ENCODE assay signal across 9 mouse cellular contexts in genomic region chr3:149519575-149519929, GRCm38 (mm10).
DNase-seq lines count a peak whose midpoint lies in the region; ATAC-seq and TF ChIP-seq lines count a peak whose summit lies in the region.
"Had no signal": no experiment of that assay in that cellular context is flagged by ENCODE, and none has a peak within 500 bp of the region (broad histone marks: within the 10 kb centered on the region; RNA-seq: fewer than 3 reads in every experiment).

No protein-coding gene starts in this region.

- H3K4me3 ChIP-seq in layer of hippocampus, adult 2 months = peak overlapping the region; percentile 57
- H3K4me3 ChIP-seq in embryonic facial prominence, embryonic 13.5 days = peak overlapping the region; percentile 44
- peak overlapping the region; percentile 33 for H3K4me3 ChIP-seq in intestine, embryonic 16.5 days (ENCODE audit: low read length)
- peak overlapping the region; percentile 45 for H3K4me3 ChIP-seq in neural tube, embryonic 13.5 days
- H3K4me3 ChIP-seq: liver, embryonic 15.5 days had no signal

- no peak for TF ChIP-seq CTCF in layer of hippocampus, adult 2 months (conservative IDR thresholded peaks at IDR 0.05)

- H3K9ac ChIP-seq in embryonic facial prominence, embryonic 13.5 days = peak overlapping the region; percentile 58
- H3K9ac ChIP-seq in intestine, embryonic 16.5 days (ENCODE audit: low read depth, low read length) = no peak overlapping the region
- H3K9ac ChIP-seq in neural tube, embryonic 13.5 days = peak overlapping the region; percentile 56
- H3K9ac ChIP-seq: liver, embryonic 15.5 days had no signal

- H3K27ac ChIP-seq in layer of hippocampus, adult 2 months = no peak overlapping the region
- no peak overlapping the region for H3K27ac ChIP-seq in embryonic facial prominence, embryonic 13.5 days
- no peak overlapping the region for H3K27ac ChIP-seq in intestine, embryonic 16.5 days (ENCODE audit: low read length)
- no peak overlapping the region for H3K27ac ChIP-seq in neural tube, embryonic 13.5 days (replicated peaks)
- H3K27ac ChIP-seq: liver, embryonic 15.5 days had no signal

- peaks cover 13% of the 10 kb centered on the region; the same call in 1 of the 2 replicates for H3K4me1 ChIP-seq in embryonic facial prominence, embryonic 13.5 days
- H3K4me1 ChIP-seq in intestine, embryonic 16.5 days (ENCODE audit: control insufficient read depth, insufficient read depth, low read length) = no peaks in the 10 kb centered on the region
- peaks cover 19% of the 10 kb centered on the region for H3K4me1 ChIP-seq in neural tube, embryonic 13.5 days (replicated peaks)
- H3K4me1 ChIP-seq: liver, embryonic 15.5 days had no signal

- no peaks in the 10 kb centered on the region for H3K36me3 ChIP-seq in embryonic facial prominence, embryonic 13.5 days
- H3K36me3 ChIP-seq in intestine, embryonic 16.5 days (ENCODE audit: control insufficient read depth, insufficient read depth, low read length) = no peaks in the 10 kb centered on the region
- H3K36me3 ChIP-seq in neural tube, embryonic 13.5 days = no peaks in the 10 kb centered on the region
- H3K36me3 ChIP-seq: liver, embryonic 15.5 days had no signal

- H3K27me3 ChIP-seq in embryonic facial prominence, embryonic 13.5 days = peaks cover 31% of the 10 kb centered on the region
- H3K27me3 ChIP-seq in intestine, embryonic 16.5 days (replicated peaks; ENCODE audit: control insufficient read depth, insufficient read depth, low read length) = no peaks in the 10 kb centered on the region; the same call in 1 of the 2 replicates
- H3K27me3 ChIP-seq in neural tube, embryonic 13.5 days = peaks cover 21% of the 10 kb centered on the region

- no peaks in the 10 kb centered on the region for H3K9me3 ChIP-seq in embryonic facial prominence, embryonic 13.5 days
- H3K9me3 ChIP-seq in intestine, embryonic 16.5 days (ENCODE audit: control insufficient read depth, low read length) = no peaks in the 10 kb centered on the region
- H3K9me3 ChIP-seq in neural tube, embryonic 13.5 days = no peaks in the 10 kb centered on the region
- H3K9me3 ChIP-seq: liver, embryonic 15.5 days had no signal

- no peak for ATAC-seq in embryonic facial prominence, embryonic 13.5 days (ENCODE audit: insufficient number of reproducible peaks, insufficient read depth, low FRiP score, low TSS enrichment, low read depth)
- ATAC-seq in intestine, embryonic 16.5 days = no peak
- no peak; the same call in 1 of the 2 replicates for ATAC-seq in neural tube, embryonic 13.5 days (ENCODE audit: low read depth)

- DNase-seq in layer of hippocampus, adult 2 months (ENCODE audit: low spot score in 2 of 2) = no peak
- no peak for DNase-seq in layer of hippocampus, adult 11-12 months (ENCODE audit: low spot score)
- no peak for DNase-seq in layer of hippocampus, postnatal 10 days (ENCODE audit: low spot score in 2 of 2)
- DNase-seq in kidney, adult 18-20 months = no peak
- no peak for DNase-seq in layer of hippocampus, postnatal 14 days (ENCODE audit: low spot score in 2 of 2)

- H3K4me2 ChIP-seq in embryonic facial prominence, embryonic 13.5 days = peak overlapping the region; percentile 75
- peak overlapping the region; percentile 49 for H3K4me2 ChIP-seq in intestine, embryonic 16.5 days (ENCODE audit: low read depth, low read length)
- H3K4me2 ChIP-seq in neural tube, embryonic 13.5 days = peak overlapping the region; percentile 82
- H3K4me2 ChIP-seq: liver, embryonic 15.5 days had no signal

- 19% methylated on average over 15 of the region's 15 CpGs for WGBS in embryonic facial prominence, embryonic 13.5 days
- 14% methylated on average over 15 of the region's 15 CpGs for WGBS in intestine, embryonic 16.5 days
- WGBS in neural tube, embryonic 13.5 days = 13% methylated on average over 15 of the region's 15 CpGs
